Mouse (Mus musculus): ENCODE data around the gene Paxx. TPM values are rescaled to one million over a fixed set of nuclear protein-coding genes. Genes with fewer than 3 reads are reported as not detected.
A peak's percentile ranks its signal among the peaks of the same experiment; 100 is the strongest.

The Paxx gene
- 15.6 and 17.7 TPM in 2 replicates for polyA plus RNA-seq (2016; fragmentation: Nextera tagmentation; extraction: Ambion mirVana)

- Histone ChIP-seq H3K4me1 (peaks cover 39% of the 10 kb centered on the region), H3K4me3 (peak within 1 kb of the TSS; percentile 81), H3K27ac (peak within 1 kb of the TSS; percentile 89), H3K9me3 (no peaks in the 10 kb centered on the region), H3K27me3 (ENCODE audit: insufficient read depth, poor library complexity, severe bottlenecking) (peaks cover 7% of the 10 kb centered on the region; the same call in 1 of the 2 replicates), H3K36me3 (peaks cover 12% of the 10 kb centered on the region)
- WGBS: under 1% methylated on average over 48 of the region's 48 CpGs
- DNase-seq (ENCODE audit: low spot score): peak; percentile 98
These were observed at the start of gene Paxx for GRCm38 (mm10) chr2:25460551-25461309. Gene Paxx, minus strand, starts transcription at chr2:25461094.

DNA sequence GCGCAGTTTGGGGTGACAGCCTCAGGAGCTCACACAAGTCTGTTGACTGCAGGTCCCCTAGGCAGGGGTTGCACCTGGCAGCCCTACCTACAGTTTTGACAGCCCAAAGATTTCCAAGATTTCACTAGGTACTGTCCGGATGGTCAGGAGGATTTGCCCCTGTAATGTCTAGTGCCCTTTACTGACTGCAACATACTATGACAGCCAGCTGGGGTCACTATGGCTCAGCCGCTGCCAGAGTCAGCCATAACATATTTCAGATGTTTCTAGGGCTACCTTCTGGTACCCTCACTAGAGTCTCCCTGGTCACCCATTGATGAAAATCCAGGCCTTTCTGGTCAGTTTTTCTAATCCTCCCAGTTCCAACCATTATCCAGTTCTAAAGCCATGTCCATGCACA lies 49.0 kb upstream of the Paxx start:
- Histone ChIP-seq H3K9me3 (no peaks in the 10 kb centered on the region), H3K4me3 (no peak overlapping the region), H3K27me3 (ENCODE audit: insufficient read depth, poor library complexity, severe bottlenecking) (no peaks in the 10 kb centered on the region), H3K27ac (no peak overlapping the region), H3K4me1 (no peaks in the 10 kb centered on the region), H3K36me3 (peaks cover 12% of the 10 kb centered on the region)
- 64% methylated on average over 3 of the region's 3 CpGs for WGBS
- DNase-seq (ENCODE audit: low spot score): no peak

DNA sequence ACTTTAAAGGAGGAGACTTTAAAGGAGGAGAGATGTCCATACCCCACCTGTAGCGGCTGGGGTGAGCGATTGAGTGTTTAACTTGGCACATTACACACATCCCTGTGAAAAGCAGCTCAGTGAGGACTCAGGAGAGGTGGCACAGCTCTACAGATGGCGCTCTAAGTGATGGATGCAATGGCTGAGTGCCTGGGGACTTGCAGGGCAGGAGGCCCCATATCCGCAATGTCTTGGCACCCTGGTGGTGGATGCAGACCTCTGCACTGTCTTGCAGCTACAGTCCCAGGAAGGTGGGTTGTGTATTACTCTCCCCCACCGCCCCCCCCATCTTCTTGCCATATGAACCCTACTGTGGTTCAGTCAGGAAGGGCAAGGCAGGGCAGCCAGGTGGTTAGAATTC lies 46.1 kb upstream of the Paxx start:
- no peak overlapping the region for H3K4me3 ChIP-seq
- 34% methylated on average over 5 of the region's 5 CpGs for WGBS
- no peak overlapping the region for H3K27ac ChIP-seq
- peaks cover 39% of the 10 kb centered on the region for H3K36me3 ChIP-seq
- no peaks in the 10 kb centered on the region for H3K27me3 ChIP-seq (ENCODE audit: insufficient read depth, poor library complexity, severe bottlenecking)
- H3K4me1 ChIP-seq: peaks cover 6% of the 10 kb centered on the region
- DNase-seq (ENCODE audit: low spot score): peak; percentile 74
- H3K9me3 ChIP-seq: no peaks in the 10 kb centered on the region

DNA sequence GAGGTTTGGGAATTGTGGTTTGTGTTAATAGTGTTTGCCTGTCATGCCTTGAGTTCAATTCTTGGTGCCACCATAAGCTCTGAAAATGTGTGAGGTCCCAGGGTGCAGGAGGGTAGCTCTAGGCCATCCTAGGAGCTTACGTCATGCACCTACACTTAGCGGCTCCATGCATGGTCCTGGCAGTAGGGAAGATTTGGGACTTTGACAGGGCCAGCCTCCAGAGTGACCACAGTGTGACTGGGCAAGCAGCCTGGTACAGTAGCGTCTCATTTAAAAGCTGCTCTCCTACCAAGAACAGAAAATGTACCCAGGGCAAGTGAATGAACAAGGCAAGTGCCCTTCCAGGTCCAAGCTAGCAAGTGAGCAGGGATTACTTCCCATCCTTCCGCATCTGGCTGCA lies 45.0 kb upstream of the Paxx start:
- peak; percentile 68 for DNase-seq (ENCODE audit: low spot score)
- Histone ChIP-seq H3K36me3 (peaks cover 39% of the 10 kb centered on the region), H3K4me3 (no peak overlapping the region), H3K27ac (no peak overlapping the region), H3K4me1 (peaks cover 15% of the 10 kb centered on the region), H3K27me3 (ENCODE audit: insufficient read depth, poor library complexity, severe bottlenecking) (no peaks in the 10 kb centered on the region), H3K9me3 (no peaks in the 10 kb centered on the region)
- 91% methylated on average over 4 of the region's 4 CpGs for WGBS

DNA sequence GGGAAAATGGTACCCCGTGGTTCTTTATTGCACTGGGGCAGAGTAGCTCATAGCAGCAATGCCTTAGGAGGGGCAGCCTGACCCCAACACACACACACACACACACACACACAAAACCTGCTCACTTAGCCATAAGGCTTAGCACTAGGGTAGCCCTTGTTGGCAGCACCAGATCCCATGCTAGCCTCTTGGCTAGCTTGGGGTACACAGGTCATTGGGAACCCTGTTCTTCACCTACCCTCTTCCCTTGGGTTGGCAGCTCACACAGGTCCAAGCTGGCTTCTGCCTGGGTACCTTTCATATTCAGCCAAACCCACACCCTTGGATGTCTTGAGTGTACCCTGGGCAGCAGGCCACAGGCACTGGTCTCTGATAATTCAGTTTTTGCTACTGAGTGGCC lies 44.1 kb upstream of the Paxx start:
- H3K4me3 ChIP-seq: no peak overlapping the region
- no peak for DNase-seq (ENCODE audit: low spot score)
- 93% methylated on average over 1 of the region's 1 CpGs for WGBS

GRCm38 (mm10) chr2:25504538-25504937 lies 43.6 kb upstream of the Paxx start:
- no peaks in the 10 kb centered on the region for H3K27me3 ChIP-seq (ENCODE audit: insufficient read depth, poor library complexity, severe bottlenecking)
- H3K9me3 ChIP-seq: no peaks in the 10 kb centered on the region
- peaks cover 23% of the 10 kb centered on the region for H3K4me1 ChIP-seq
- peaks cover 39% of the 10 kb centered on the region for H3K36me3 ChIP-seq
- H3K27ac ChIP-seq: no peak overlapping the region
- no peak overlapping the region for H3K4me3 ChIP-seq
- 88% methylated on average over 19 of the region's 19 CpGs for WGBS
- DNase-seq (ENCODE audit: low spot score): peak; percentile 68

More for the DNA sequence above, 44.1 kb upstream of the Paxx start:
- no peak overlapping the region for H3K27ac ChIP-seq
- no peaks in the 10 kb centered on the region for H3K9me3 ChIP-seq
- H3K4me1 ChIP-seq: peaks cover 19% of the 10 kb centered on the region
- no peaks in the 10 kb centered on the region for H3K27me3 ChIP-seq (ENCODE audit: insufficient read depth, poor library complexity, severe bottlenecking)
- peaks cover 39% of the 10 kb centered on the region for H3K36me3 ChIP-seq

DNA sequence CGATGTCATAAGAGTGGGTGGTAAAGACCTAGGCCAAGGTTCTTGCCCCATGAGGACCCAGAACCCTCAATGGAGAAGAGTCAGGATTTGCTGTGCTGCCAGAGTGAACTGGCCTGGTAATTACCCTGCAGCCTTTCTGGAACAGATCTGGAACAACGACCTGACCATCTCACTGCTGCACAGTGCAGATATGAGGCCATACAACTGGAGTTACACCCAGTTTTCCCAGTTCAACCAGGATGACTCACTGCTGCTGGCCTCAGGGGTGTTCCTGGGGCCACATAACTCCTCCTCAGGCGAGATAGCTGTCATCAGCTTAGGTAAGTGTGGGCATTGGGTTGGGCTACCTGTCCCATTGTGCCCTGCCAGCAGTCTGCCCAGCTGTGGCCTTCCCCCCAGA lies 41.8 kb upstream of the Paxx start:
- no peak overlapping the region for H3K4me3 ChIP-seq
- WGBS: 76% methylated on average over 3 of the region's 3 CpGs

GRCm38 (mm10) chr2:25501593-25502486 lies 40.9 kb upstream of the Paxx start, which contains the start of gene C8g:
Gene C8g, minus strand, starts transcription at chr2:25501719.
- no peaks in the 10 kb centered on the region for H3K27me3 ChIP-seq (ENCODE audit: insufficient read depth, poor library complexity, severe bottlenecking)
- DNase-seq (ENCODE audit: low spot score): peak; percentile 75
- peak within 1 kb of the TSS; percentile 95 for H3K27ac ChIP-seq
- no peaks in the 10 kb centered on the region for H3K9me3 ChIP-seq
- peak within 1 kb of the TSS; percentile 91 for H3K4me3 ChIP-seq
- H3K4me1 ChIP-seq: peaks cover 44% of the 10 kb centered on the region
- H3K36me3 ChIP-seq: peaks cover 39% of the 10 kb centered on the region
- WGBS: 68% methylated on average over 20 of the region's 20 CpGs

More for the DNA sequence above, 41.8 kb upstream of the Paxx start:
- no peaks in the 10 kb centered on the region for H3K27me3 ChIP-seq (ENCODE audit: insufficient read depth, poor library complexity, severe bottlenecking)
- H3K36me3 ChIP-seq: peaks cover 39% of the 10 kb centered on the region
- H3K27ac ChIP-seq: no peak overlapping the region
- no peaks in the 10 kb centered on the region for H3K9me3 ChIP-seq
- DNase-seq (ENCODE audit: low spot score): peak; percentile 71
- peaks cover 40% of the 10 kb centered on the region for H3K4me1 ChIP-seq

- H3K9me3 ChIP-seq: no peaks in the 10 kb centered on the region
- peak; percentile 98 for DNase-seq (ENCODE audit: low spot score)
- no peaks in the 10 kb centered on the region for H3K27me3 ChIP-seq (ENCODE audit: insufficient read depth, poor library complexity, severe bottlenecking)
- under 1% methylated on average over 41 of the region's 44 CpGs for WGBS
- H3K36me3 ChIP-seq: peaks cover 35% of the 10 kb centered on the region
- H3K4me3 ChIP-seq: peak within 1 kb of the TSS; percentile 91
- H3K27ac ChIP-seq: peak within 1 kb of the TSS; percentile 95
- H3K4me1 ChIP-seq: peaks cover 44% of the 10 kb centered on the region
These were observed 39.9 kb upstream of the Paxx start, which contains the start of gene Fbxw5 for GRCm38 (mm10) chr2:25500576-25501405. Gene Fbxw5, plus strand, starts transcription at chr2:25500750.

GRCm38 (mm10) chr2:25500071-25500575 lies 39.2 kb upstream of the Paxx start:
- WGBS: 68% methylated on average over 6 of the region's 6 CpGs
- DNase-seq (ENCODE audit: low spot score): no peak
- H3K4me1 ChIP-seq: peaks cover 44% of the 10 kb centered on the region
- H3K4me3 ChIP-seq: peak overlapping the region; percentile 91
- peaks cover 29% of the 10 kb centered on the region for H3K36me3 ChIP-seq
- no peaks in the 10 kb centered on the region for H3K9me3 ChIP-seq
- peak overlapping the region; percentile 95 for H3K27ac ChIP-seq
- no peaks in the 10 kb centered on the region for H3K27me3 ChIP-seq (ENCODE audit: insufficient read depth, poor library complexity, severe bottlenecking)

DNA sequence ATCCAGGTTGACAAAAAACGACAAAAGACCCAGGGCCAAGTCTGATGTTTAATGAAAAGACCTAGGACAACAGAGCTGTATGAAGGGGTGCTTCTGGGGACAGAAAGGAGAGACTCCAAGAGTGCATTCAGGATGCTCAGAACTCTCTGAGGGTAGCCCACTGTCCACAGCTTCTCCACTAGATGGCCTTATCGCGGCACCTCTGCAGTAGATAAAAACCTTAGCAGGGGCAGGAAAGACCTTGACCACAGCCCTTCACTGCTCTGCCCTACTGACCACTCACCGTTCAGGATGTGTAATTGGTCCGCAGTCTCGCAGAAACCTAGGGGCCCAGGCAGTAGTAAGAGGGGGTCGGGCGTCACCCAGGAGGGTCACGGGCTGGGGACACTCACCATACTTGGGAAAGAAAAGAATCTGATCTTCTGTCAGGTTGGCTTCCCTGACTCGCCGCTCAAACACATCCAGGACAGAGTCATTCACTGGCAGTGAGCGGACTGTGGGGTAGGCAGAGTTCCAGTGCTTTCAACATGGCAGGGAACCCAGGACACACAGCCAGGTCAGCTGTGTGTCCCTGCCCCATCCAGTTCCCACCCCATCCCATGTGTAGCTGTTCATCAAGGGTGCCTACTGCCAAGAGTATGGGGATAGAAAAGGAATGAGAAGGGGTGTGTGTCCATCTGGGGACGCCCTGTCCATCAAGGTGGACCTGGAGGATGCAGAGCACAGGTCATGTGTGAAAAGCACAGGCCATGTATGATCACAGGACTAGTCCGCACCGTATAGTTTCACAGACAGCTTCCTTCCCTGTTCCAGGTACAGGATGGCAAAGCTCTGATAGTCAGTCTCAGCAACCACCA lies 38.0 kb upstream of the Paxx start:
- H3K4me3 ChIP-seq: no peak overlapping the region
- H3K27me3 ChIP-seq (ENCODE audit: insufficient read depth, poor library complexity, severe bottlenecking): no peaks in the 10 kb centered on the region
- H3K27ac ChIP-seq: peak overlapping the region; percentile 16; the same call in 1 of the 2 replicates
- no peak for DNase-seq (ENCODE audit: low spot score)
- H3K36me3 ChIP-seq: peaks cover 16% of the 10 kb centered on the region
- no peaks in the 10 kb centered on the region for H3K9me3 ChIP-seq
- H3K4me1 ChIP-seq: peaks cover 44% of the 10 kb centered on the region
- WGBS: 61% methylated on average over 15 of the region's 15 CpGs
